Mouse (Mus musculus): ENCODE results near the gene Olfr730. TPM values are rescaled to one million over a fixed set of nuclear protein-coding genes. Genes with fewer than 3 reads are reported as not detected.

Olfr730 gene
- not detected in 2 replicates for polyA plus RNA-seq (2015; fragmentation: Nextera tagmentation; extraction: Ambion mirVana)

GRCm38 (mm10) chr14:50188098-50188497 lies at the start of gene Olfr730:
Olfr730 (minus strand) TSS chr14:50188198.
- H3K9ac ChIP-seq (replicated peaks; ENCODE audit: low read length), result no peak within 1 kb of the TSS
- H3K27me3 ChIP-seq (ENCODE audit: insufficient read depth, low read length), result no peaks in the 10 kb centered on the region
- no peaks in the 10 kb centered on the region for H3K9me3 ChIP-seq (ENCODE audit: low read length)
- WGBS, result 62% methylated on average over 1 of the region's 1 CpGs
- no peak for ATAC-seq (ENCODE audit: low FRiP score, low TSS enrichment)
- no peaks in the 10 kb centered on the region for H3K4me1 ChIP-seq (ENCODE audit: insufficient read depth, low read length)
- no peak within 1 kb of the TSS for H3K4me3 ChIP-seq (ENCODE audit: low read length)
- H3K4me2 ChIP-seq (replicated peaks; ENCODE audit: low read depth, low read length), result no peak within 1 kb of the TSS
- no peak within 1 kb of the TSS for H3K27ac ChIP-seq (ENCODE audit: low read length)
- H3K36me3 ChIP-seq (ENCODE audit: insufficient read depth, low read length), result no peaks in the 10 kb centered on the region

GRCm38 (mm10) chr14:50152810-50153209 lies 35.2 kb downstream of the Olfr730 start, which contains the start of gene Olfr729:
Olfr729 (minus strand) TSS chr14:50152910.
- Histone ChIP-seq H3K4me1 (ENCODE audit: insufficient read depth, low read length) (no peaks in the 10 kb centered on the region), H3K9ac (replicated peaks; ENCODE audit: low read length) (no peak within 1 kb of the TSS), H3K27me3 (ENCODE audit: insufficient read depth, low read length) (no peaks in the 10 kb centered on the region), H3K27ac (ENCODE audit: low read length) (no peak within 1 kb of the TSS), H3K4me2 (replicated peaks; ENCODE audit: low read depth, low read length) (no peak within 1 kb of the TSS), H3K36me3 (ENCODE audit: insufficient read depth, low read length) (no peaks in the 10 kb centered on the region), H3K9me3 (ENCODE audit: low read length) (no peaks in the 10 kb centered on the region), H3K4me3 (ENCODE audit: low read length) (no peak within 1 kb of the TSS)
- ATAC-seq (ENCODE audit: low FRiP score, low TSS enrichment), result no peak

- ATAC-seq (ENCODE audit: low FRiP score, low TSS enrichment), result no peak
Measured at GRCm38 (mm10) chr14:50142580-50142979, 45.4 kb downstream of the Olfr730 start, which contains the start of gene Olfr728. Olfr728 (minus strand) TSS chr14:50142680.

More at GRCm38 (mm10) chr14:50142580-50142979, 45.4 kb downstream of the Olfr730 start, which contains the start of gene Olfr728:
- 83% methylated on average over 5 of the region's 5 CpGs for WGBS
- Histone ChIP-seq H3K9me3 (ENCODE audit: low read length) (no peaks in the 10 kb centered on the region), H3K4me2 (replicated peaks; ENCODE audit: low read depth, low read length) (no peak within 1 kb of the TSS), H3K27ac (ENCODE audit: low read length) (no peak within 1 kb of the TSS), H3K27me3 (ENCODE audit: insufficient read depth, low read length) (no peaks in the 10 kb centered on the region), H3K4me3 (ENCODE audit: low read length) (no peak within 1 kb of the TSS), H3K9ac (replicated peaks; ENCODE audit: low read length) (no peak within 1 kb of the TSS), H3K36me3 (ENCODE audit: insufficient read depth, low read length) (no peaks in the 10 kb centered on the region), H3K4me1 (ENCODE audit: insufficient read depth, low read length) (no peaks in the 10 kb centered on the region)

Other genes with a start within 250 kb of the Olfr730 start
- not detected in 2 replicates for gene Olfr724, start 224.9 kb downstream of the Olfr730 start, polyA plus RNA-seq (2015; fragmentation: Nextera tagmentation; extraction: Ambion mirVana)
- not detected in 2 replicates for gene Olfr725, start 147.8 kb downstream of the Olfr730 start, polyA plus RNA-seq (2015; fragmentation: Nextera tagmentation; extraction: Ambion mirVana)
- not detected in 2 replicates for gene Olfr726, start 97.2 kb downstream of the Olfr730 start, polyA plus RNA-seq (2015; fragmentation: Nextera tagmentation; extraction: Ambion mirVana)
- gene Olfr727, start 65.0 kb downstream of the Olfr730 start, polyA plus RNA-seq (2015; fragmentation: Nextera tagmentation; extraction: Ambion mirVana), result not detected in 2 replicates
- not detected in 2 replicates for gene Olfr728, start 45.5 kb downstream of the Olfr730 start, polyA plus RNA-seq (2015; fragmentation: Nextera tagmentation; extraction: Ambion mirVana)
- gene Olfr729, start 35.3 kb downstream of the Olfr730 start, polyA plus RNA-seq (2015; fragmentation: Nextera tagmentation; extraction: Ambion mirVana), result not detected in 2 replicates
- not detected in 2 replicates for gene Olfr731, start 53.7 kb upstream of the Olfr730 start, polyA plus RNA-seq (2015; fragmentation: Nextera tagmentation; extraction: Ambion mirVana)
- gene Olfr732, start 96.0 kb upstream of the Olfr730 start, polyA plus RNA-seq (2015; fragmentation: Nextera tagmentation; extraction: Ambion mirVana), result not detected in 2 replicates
- gene Olfr733, start 113.3 kb upstream of the Olfr730 start, polyA plus RNA-seq (2015; fragmentation: Nextera tagmentation; extraction: Ambion mirVana), result not detected in 2 replicates
- gene Olfr734, start 138.6 kb upstream of the Olfr730 start, polyA plus RNA-seq (2015; fragmentation: Nextera tagmentation; extraction: Ambion mirVana), result not detected in 2 replicates
- not detected in 2 replicates for gene Olfr735, start 160.7 kb upstream of the Olfr730 start, polyA plus RNA-seq (2015; fragmentation: Nextera tagmentation; extraction: Ambion mirVana)
- not detected in 2 replicates for gene Tlr11, start 169.7 kb upstream of the Olfr730 start, polyA plus RNA-seq (2015; fragmentation: Nextera tagmentation; extraction: Ambion mirVana)
- not detected in 2 replicates for gene Olfr736, start 193.0 kb upstream of the Olfr730 start, polyA plus RNA-seq (2015; fragmentation: Nextera tagmentation; extraction: Ambion mirVana)
- not detected in 2 replicates for gene Olfr738, start 219.4 kb upstream of the Olfr730 start, polyA plus RNA-seq (2015; fragmentation: Nextera tagmentation; extraction: Ambion mirVana)
- gene Olfr739, start 230.4 kb upstream of the Olfr730 start, polyA plus RNA-seq (2015; fragmentation: Nextera tagmentation; extraction: Ambion mirVana), result not detected in 2 replicates